Mouse (Mus musculus) myocyte (in vitro differentiated cells): ENCODE results near the gene Dph6. TPM values are rescaled to one million over a fixed set of nuclear protein-coding genes. Genes with fewer than 3 reads are reported as not detected.

Experiments
- H3K27me3 ChIP-seq: one replicate; pipeline ENCODE4 v1.6.1; 2011; ENCODE audit not compliant: control insufficient read depth, insufficient read depth, insufficient read length
- H3K36me3 ChIP-seq: one replicate; pipeline ENCODE4 v1.6.1; 2011; ENCODE audit not compliant: control insufficient read depth, insufficient read depth
- H3K4me2 ChIP-seq: one replicate; pipeline ENCODE4 v1.6.1; 2011; ENCODE audit warnings: low read depth, control low read depth
- H3K4me3 ChIP-seq: one replicate; pipeline ENCODE4 v1.5.1; 2011; ENCODE audit warnings: mild to moderate bottlenecking, control low read depth, moderate library complexity
- H3K79me2 ChIP-seq: one replicate; pipeline ENCODE4 v1.6.1; 2011; ENCODE audit not compliant: control insufficient read depth, insufficient read depth
- H3ac ChIP-seq: one replicate; pipeline ENCODE4 v1.6.1; 2011; ENCODE audit not compliant: control insufficient read depth, insufficient read length
- CEBPB ChIP-seq: IDR thresholded peaks from 2 replicates; pipeline ENCODE4 v1.6.1; 2011; ENCODE audit warnings: mild to moderate bottlenecking, moderate library complexity; ENCODE audit not compliant: poor library complexity, insufficient read depth, severe bottlenecking
- E2F4 ChIP-seq: IDR thresholded peaks from one replicate; pipeline ENCODE4 v1.6.1; 2011; ENCODE audit warnings: mild to moderate bottlenecking, control low read depth, moderate library complexity; ENCODE audit not compliant: insufficient read depth
- MAX ChIP-seq: IDR thresholded peaks from one replicate; pipeline ENCODE4 v1.6.1; 2011; ENCODE audit warnings: low read depth, mild to moderate bottlenecking, control low read depth
- MYOD1 ChIP-seq, 3 experiments: IDR thresholded peaks; one replicate each; pipeline ENCODE4 v1.6.1; 2011; ENCODE audit warnings: control low read depth in 2 of 3, low read depth in 2 of 3, mild to moderate bottlenecking in 2 of 3, moderate library complexity in 1 of 3; ENCODE audit not compliant: insufficient read length in 2 of 3, control insufficient read depth in 1 of 3
- MYOG ChIP-seq, 3 experiments: IDR thresholded peaks; one replicate each; pipeline ENCODE4 v1.6.1; 2011; ENCODE audit warnings: control low read depth in 2 of 3, low read depth in 2 of 3, mild to moderate bottlenecking in 2 of 3; ENCODE audit not compliant: insufficient read length in 2 of 3, control insufficient read depth in 1 of 3, insufficient read depth in 1 of 3
- POLR2A ChIP-seq: IDR thresholded peaks from one replicate; pipeline ENCODE4 v1.6.1; 2011; ENCODE audit warnings: low read depth, mild to moderate bottlenecking, control low read depth, moderate library complexity; ENCODE audit not compliant: insufficient read length
- POLR2AphosphoS2 ChIP-seq: IDR thresholded peaks from one replicate; pipeline ENCODE4 v1.6.1; 2011; ENCODE audit warnings: low read depth, control low read depth; ENCODE audit not compliant: insufficient read length
- REST ChIP-seq: IDR thresholded peaks from one replicate; pipeline ENCODE4 v1.6.1; 2011; ENCODE audit warnings: mild to moderate bottlenecking, control low read depth, moderate library complexity; ENCODE audit not compliant: insufficient read depth, insufficient read length
- SRF ChIP-seq: IDR thresholded peaks from one replicate; pipeline ENCODE4 v1.6.1; 2011; ENCODE audit warnings: low read depth; ENCODE audit not compliant: control insufficient read depth, insufficient read length
- TCF12 ChIP-seq: IDR thresholded peaks from one replicate; pipeline ENCODE4 v1.6.1; 2011; ENCODE audit warnings: mild to moderate bottlenecking, control low read depth; ENCODE audit not compliant: poor library complexity, insufficient read depth, severe bottlenecking
- TCF3 ChIP-seq: IDR thresholded peaks from one replicate; pipeline ENCODE4 v1.6.1; 2011; ENCODE audit warnings: low read depth, control low read depth; ENCODE audit not compliant: insufficient read length
- USF1 ChIP-seq: IDR thresholded peaks from one replicate; pipeline ENCODE4 v1.6.1; 2011; ENCODE audit warnings: low read depth, mild to moderate bottlenecking, control low read depth, moderate library complexity
- polyA plus RNA-seq: library from polyadenylated mRNA; unstranded; fragments of >200 nt; fragmentation: generic; extraction: Trizol; gene quantifications from one replicate; pipeline ENCODE4 v1.2.1, GENCODE M21; 2012; ENCODE audit warnings: missing spikeins

The Dph6 gene
- polyA plus RNA-seq, 1 experiment = 9.6 TPM

DNA sequence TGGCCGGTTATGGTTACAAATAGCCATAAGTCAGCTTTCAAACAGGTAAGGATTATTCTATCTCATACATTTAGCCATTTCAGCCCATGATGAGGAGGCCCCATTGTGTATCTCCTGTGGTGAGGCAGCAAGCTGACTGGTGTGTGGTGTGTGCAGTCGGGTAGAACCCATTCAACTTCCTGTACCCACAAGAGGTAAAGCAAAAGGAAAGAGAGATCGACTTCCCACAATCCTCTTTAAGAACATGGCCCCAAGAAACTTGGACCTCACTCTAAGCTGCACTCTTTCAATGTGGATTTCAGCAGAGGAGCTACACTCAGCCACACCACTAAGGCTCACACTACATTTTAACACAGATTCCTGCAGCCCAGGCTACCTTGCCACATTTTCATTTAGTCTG lies 53.6 kb downstream of the Dph6 start:
- no peaks in the 10 kb centered on the region for H3K36me3 ChIP-seq
- no peak overlapping the region for H3ac ChIP-seq
- H3K27me3 ChIP-seq = no peaks in the 10 kb centered on the region
- TF ChIP-seq USF1 = no peak
- no peak for TF ChIP-seq TCF12
- TF ChIP-seq E2F4 = no peak
- no peak for TF ChIP-seq MAX
- no peak for TF ChIP-seq MYOG (IDR thresholded peaks at IDR 0.05; ENCODE audit: control insufficient read depth in 1 of 3, insufficient read depth in 1 of 3, insufficient read length in 2 of 3, low read depth in 2 of 3)
- TF ChIP-seq POLR2AphosphoS2 = no peak
- TF ChIP-seq MYOD1 (IDR thresholded peaks at IDR 0.05; ENCODE audit: control insufficient read depth in 1 of 3, insufficient read length in 2 of 3, low read depth in 2 of 3) = no peak
- TF ChIP-seq SRF = no peak
- TF ChIP-seq CEBPB = no peak
- TF ChIP-seq REST = no peak
- TF ChIP-seq TCF3 = no peak
- TF ChIP-seq POLR2A = no peak
- H3K79me2 ChIP-seq = no peaks in the 10 kb centered on the region
- H3K4me2 ChIP-seq = no peak overlapping the region
- no peak overlapping the region for H3K4me3 ChIP-seq

DNA sequence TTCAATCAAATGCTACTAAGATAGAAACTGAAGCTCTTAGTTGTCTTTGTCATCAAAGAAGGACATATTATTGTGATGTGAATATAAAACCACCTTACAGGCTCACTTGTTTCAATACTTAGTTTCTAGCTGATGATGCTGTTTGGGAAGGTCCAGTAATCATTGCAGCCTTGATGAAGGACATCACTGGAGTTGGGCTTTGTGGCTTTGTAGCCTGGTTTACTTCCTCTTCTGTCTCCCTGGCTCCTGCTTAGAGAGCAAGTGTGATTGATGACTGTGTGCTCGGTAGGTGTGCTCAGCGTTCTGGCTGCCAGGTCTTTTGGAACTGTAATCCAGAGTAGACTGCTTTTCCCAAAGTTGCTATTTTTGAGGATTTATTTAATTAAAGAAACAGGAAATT lies 55.0 kb downstream of the Dph6 start:
- Histone ChIP-seq H3K36me3 (no peaks in the 10 kb centered on the region), H3K79me2 (no peaks in the 10 kb centered on the region)
- TF ChIP-seq POLR2AphosphoS2 (no peak), MAX (no peak), SRF (no peak), MYOD1 (IDR thresholded peaks at IDR 0.05; ENCODE audit: control insufficient read depth in 1 of 3, insufficient read length in 2 of 3, low read depth in 2 of 3) (no peak), TCF3 (no peak), USF1 (no peak), POLR2A (no peak), TCF12 (no peak), E2F4 (no peak), CEBPB (no peak), REST (no peak), MYOG (IDR thresholded peaks at IDR 0.05; ENCODE audit: control insufficient read depth in 1 of 3, insufficient read depth in 1 of 3, insufficient read length in 2 of 3, low read depth in 2 of 3) (no peak)

DNA sequence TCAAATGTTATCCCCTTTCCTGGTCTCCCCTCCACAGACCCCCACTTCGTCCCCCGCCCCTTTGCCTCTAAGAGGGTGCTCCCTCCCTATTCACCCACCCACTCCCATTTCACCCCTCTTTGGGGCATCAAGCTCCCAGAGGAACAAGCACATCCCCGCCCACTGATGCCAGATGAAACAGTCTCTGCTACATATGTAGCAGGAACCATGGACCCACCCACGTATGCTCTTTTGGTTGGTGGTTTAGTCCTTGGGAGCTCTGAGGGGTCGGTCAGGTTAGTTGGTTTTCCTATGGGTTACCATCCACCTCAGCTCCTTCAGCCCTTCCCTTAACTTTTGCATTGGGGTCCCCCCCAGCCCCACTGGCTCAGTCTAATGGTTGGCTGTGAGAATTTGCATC lies 61.4 kb downstream of the Dph6 start:
- TF ChIP-seq MYOG (IDR thresholded peaks at IDR 0.05; ENCODE audit: control insufficient read depth in 1 of 3, insufficient read depth in 1 of 3, insufficient read length in 2 of 3, low read depth in 2 of 3) = no peak
- no peak for TF ChIP-seq REST
- no peak for TF ChIP-seq MYOD1 (IDR thresholded peaks at IDR 0.05; ENCODE audit: control insufficient read depth in 1 of 3, insufficient read length in 2 of 3, low read depth in 2 of 3)
- no peak for TF ChIP-seq USF1
- no peak for TF ChIP-seq CEBPB
- TF ChIP-seq MAX = no peak
- no peak for TF ChIP-seq POLR2A
- no peak for TF ChIP-seq E2F4
- TF ChIP-seq SRF = no peak
- no peak for TF ChIP-seq TCF3
- no peak for TF ChIP-seq POLR2AphosphoS2
- Histone ChIP-seq H3K4me3 (no peak overlapping the region), H3ac (no peak overlapping the region), H3K27me3 (no peaks in the 10 kb centered on the region), H3K36me3 (no peaks in the 10 kb centered on the region), H3K4me2 (no peak overlapping the region), H3K79me2 (no peaks in the 10 kb centered on the region)

More for the DNA sequence above, 55.0 kb downstream of the Dph6 start:
- H3K27me3 ChIP-seq = no peaks in the 10 kb centered on the region
- no peak overlapping the region for H3ac ChIP-seq
- H3K4me2 ChIP-seq = no peak overlapping the region
- no peak overlapping the region for H3K4me3 ChIP-seq

DNA sequence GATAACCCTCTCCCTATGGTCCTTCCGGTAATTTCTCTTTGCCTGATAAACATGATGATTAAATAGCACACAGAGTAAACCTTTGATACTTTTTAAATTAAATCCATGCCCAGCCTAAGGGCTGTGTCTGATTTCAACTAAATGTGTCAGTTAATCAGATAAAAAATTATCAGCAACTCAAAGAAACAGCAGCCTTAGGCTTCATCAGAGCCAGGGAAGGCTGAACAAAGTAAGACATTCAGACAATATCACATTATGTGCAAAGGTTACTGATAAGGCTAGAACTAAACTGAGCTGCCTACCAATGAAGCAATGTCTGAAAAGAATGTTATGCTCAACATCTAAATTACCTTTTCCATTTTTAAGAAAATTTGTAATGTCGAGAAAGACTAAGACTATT lies 74.0 kb downstream of the Dph6 start:
- Histone ChIP-seq H3K27me3 (no peaks in the 10 kb centered on the region), H3K4me2 (no peak overlapping the region)
- TF ChIP-seq POLR2A (no peak), USF1 (no peak), POLR2AphosphoS2 (no peak)

DNA sequence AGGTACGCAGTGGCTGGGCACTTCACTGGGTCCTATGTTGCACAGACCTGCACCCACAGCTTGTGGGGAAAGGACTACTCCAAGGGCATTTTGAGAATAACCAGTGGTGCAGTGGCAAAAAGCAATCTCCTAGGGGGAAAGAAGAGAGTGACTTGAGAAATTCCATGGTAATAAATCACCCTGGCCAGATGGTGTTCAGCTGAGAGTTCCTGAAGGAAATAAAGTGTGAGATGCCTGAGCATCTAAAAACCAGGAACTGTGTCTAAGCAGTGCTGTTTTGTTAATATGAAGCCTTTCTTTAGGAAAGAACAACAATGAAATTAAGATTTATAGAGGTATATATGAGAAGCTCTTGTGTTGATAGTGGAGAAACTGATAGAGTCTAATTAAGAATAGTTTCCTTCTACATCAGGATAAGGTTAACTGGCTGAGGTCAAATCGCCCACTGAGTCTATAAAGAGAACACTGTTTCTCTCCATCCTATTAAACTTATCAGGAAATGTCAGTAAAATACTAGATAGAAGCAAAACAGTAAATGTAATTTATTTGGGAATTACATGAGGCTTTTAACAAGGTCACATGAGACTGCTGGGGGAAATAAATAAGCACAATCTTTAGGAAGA lies 111.7 kb downstream of the Dph6 start:
- TF ChIP-seq E2F4 (no peak), MYOD1 (IDR thresholded peaks at IDR 0.05; ENCODE audit: control insufficient read depth in 1 of 3, insufficient read length in 2 of 3, low read depth in 2 of 3) (no peak), SRF (no peak), POLR2AphosphoS2 (no peak), REST (no peak), TCF3 (no peak), TCF12 (no peak), CEBPB (no peak), POLR2A (no peak), USF1 (no peak), MAX (no peak), MYOG (IDR thresholded peaks at IDR 0.05; ENCODE audit: control insufficient read depth in 1 of 3, insufficient read depth in 1 of 3, insufficient read length in 2 of 3, low read depth in 2 of 3) (no peak)
- Histone ChIP-seq H3ac (no peak overlapping the region), H3K27me3 (no peaks in the 10 kb centered on the region), H3K79me2 (no peaks in the 10 kb centered on the region), H3K36me3 (no peaks in the 10 kb centered on the region), H3K4me3 (no peak overlapping the region), H3K4me2 (no peak overlapping the region)

More for the DNA sequence above, 74.0 kb downstream of the Dph6 start:
- Histone ChIP-seq H3K79me2 (no peaks in the 10 kb centered on the region), H3K36me3 (no peaks in the 10 kb centered on the region), H3ac (no peak overlapping the region), H3K4me3 (no peak overlapping the region)
